Mouse (Mus musculus) limb, embryonic 12.5 days (tissue): ENCODE measurements around the gene Efcab8. TPM values are rescaled to one million over a fixed set of nuclear protein-coding genes. Genes with fewer than 3 reads are reported as not detected.

Experiments used
- ATAC-seq: fragments of 200-750 bp; cut with Nextera tagmentation; 2 replicates; pipeline ENCODE4 v1.8.0; 2017; ENCODE audit warnings: low read depth, moderate TSS enrichment; ENCODE audit not compliant: insufficient number of reproducible peaks, insufficient read depth, low FRiP score, low TSS enrichment
- H3K27ac ChIP-seq: fragments of 300-500 bp; sonication (generic); 2 replicates; pipeline ENCODE4 v1.5.1; 2016; ENCODE audit warnings: mild to moderate bottlenecking, moderate library complexity
- H3K27me3 ChIP-seq: fragments of 300-500 bp; sonication (generic); 2 replicates; pipeline ENCODE4 v1.6.1; 2016; ENCODE audit warnings: mild to moderate bottlenecking, moderate library complexity
- H3K36me3 ChIP-seq: fragments of 300-500 bp; sonication (generic); 2 replicates; pipeline ENCODE4 v1.6.1; 2016; ENCODE audit warnings: mild to moderate bottlenecking, moderate library complexity
- H3K4me1 ChIP-seq: fragments of 300-500 bp; sonication (generic); replicated peaks from 2 replicates; pipeline ENCODE4 v1.6.1; 2016
- H3K4me2 ChIP-seq: fragments of 300-500 bp; sonication (generic); 2 replicates; pipeline ENCODE4 v1.6.1; 2016; ENCODE audit warnings: mild to moderate bottlenecking, moderate library complexity
- H3K4me3 ChIP-seq: fragments of 300-500 bp; sonication (generic); replicated peaks from 2 replicates; pipeline ENCODE4 v1.5.1; 2016; ENCODE audit warnings: mild to moderate bottlenecking
- H3K9ac ChIP-seq: fragments of 300-500 bp; sonication (generic); replicated peaks from 2 replicates; pipeline ENCODE4 v1.6.1; 2016; ENCODE audit warnings: mild to moderate bottlenecking, moderate library complexity
- H3K9me3 ChIP-seq: fragments of 300-500 bp; sonication (generic); 2 replicates; pipeline ENCODE4 v1.6.1; 2016; ENCODE audit warnings: mild to moderate bottlenecking, moderate library complexity
- WGBS: fragments of 180-500 bp; shearing (Covaris S2); methylation state at CpG from one replicate; pipeline ENCODE4 v1.1.7; 2016; 5-methylcytosine and 5-hydroxymethylcytosine counted together
- polyA plus RNA-seq: library from polyadenylated mRNA; unstranded; fragments of >200 nt; fragmentation: Nextera tagmentation; extraction: Ambion mirVana; gene quantifications from 2 replicates; pipeline ENCODE4 v1.2.1, GENCODE M21; 2016

Efcab8 gene
- polyA plus RNA-seq, 1 experiment from 2014 or later: 0.14 TPM

GRCm38 (mm10) chr2:153827171-153827830, 47.6 kb downstream of the Efcab8 start:
- no peak for ATAC-seq
- Histone ChIP-seq H3K36me3 (no peaks in the 10 kb centered on the region), H3K4me3 (no peak overlapping the region), H3K4me2 (no peak overlapping the region), H3K4me1 (no peaks in the 10 kb centered on the region), H3K9ac (no peak overlapping the region), H3K27ac (no peak overlapping the region), H3K9me3 (no peaks in the 10 kb centered on the region), H3K27me3 (peaks cover 6% of the 10 kb centered on the region)
- 82% methylated on average over 8 of the region's 8 CpGs for WGBS

GRCm38 (mm10) chr2:153828704-153829103, 49.0 kb downstream of the Efcab8 start:
- no peak overlapping the region for H3K27ac ChIP-seq
- 84% methylated on average over 7 of the region's 7 CpGs for WGBS

DNA sequence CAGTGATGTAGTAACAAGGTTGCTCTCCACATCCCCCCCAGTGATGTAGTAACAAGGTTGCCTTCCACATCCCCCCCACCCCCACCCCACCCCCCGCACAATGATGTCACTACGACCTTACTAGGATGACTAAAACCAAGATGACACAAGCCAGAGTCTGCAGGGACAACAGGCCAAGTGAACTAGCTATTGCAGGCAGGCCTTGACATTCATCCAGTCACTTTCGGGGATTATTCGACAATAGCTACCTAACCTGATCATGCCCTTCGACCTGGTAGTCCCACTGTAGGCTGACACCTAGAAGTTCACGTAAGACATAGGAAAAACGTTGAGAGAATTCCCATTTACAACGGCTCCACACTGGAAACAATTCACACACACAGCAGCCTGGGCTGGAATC, 53.6 kb downstream of the Efcab8 start:
- 91% methylated on average over 8 of the region's 8 CpGs for WGBS
- Histone ChIP-seq H3K4me2 (no peak overlapping the region), H3K9me3 (no peaks in the 10 kb centered on the region), H3K9ac (no peak overlapping the region), H3K4me3 (no peak overlapping the region), H3K36me3 (no peaks in the 10 kb centered on the region), H3K4me1 (no peaks in the 10 kb centered on the region), H3K27ac (no peak overlapping the region), H3K27me3 (no peaks in the 10 kb centered on the region)
- ATAC-seq: no peak

More at GRCm38 (mm10) chr2:153828704-153829103, 49.0 kb downstream of the Efcab8 start:
- H3K36me3 ChIP-seq: no peaks in the 10 kb centered on the region
- H3K9me3 ChIP-seq: no peaks in the 10 kb centered on the region
- peaks cover 6% of the 10 kb centered on the region for H3K27me3 ChIP-seq
- no peak overlapping the region for H3K4me3 ChIP-seq
- H3K4me1 ChIP-seq: no peaks in the 10 kb centered on the region
- no peak overlapping the region for H3K4me2 ChIP-seq
- H3K9ac ChIP-seq: no peak overlapping the region
- no peak for ATAC-seq

DNA sequence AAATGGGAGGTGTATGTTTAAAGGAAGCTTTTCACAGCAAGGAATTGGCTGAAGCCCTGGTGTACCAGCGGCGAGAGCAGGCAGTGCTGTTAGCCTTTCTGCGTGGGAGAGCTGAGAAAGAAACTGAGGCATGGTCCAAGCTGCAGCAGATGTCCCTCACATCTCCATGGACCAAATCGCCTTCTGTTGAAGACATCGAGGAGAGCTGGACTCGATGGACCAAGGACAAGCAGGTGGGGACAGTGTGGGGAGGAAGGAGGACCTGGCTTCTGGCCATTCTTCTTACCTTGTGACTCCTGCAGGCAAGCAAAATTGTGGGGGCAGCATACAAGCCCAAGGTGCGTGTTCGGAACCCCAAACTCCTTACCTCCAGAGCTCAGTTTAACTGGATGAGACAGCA, 63.1 kb downstream of the Efcab8 start:
- ATAC-seq: no peak
- Histone ChIP-seq H3K4me2 (no peak overlapping the region), H3K36me3 (no peaks in the 10 kb centered on the region), H3K9ac (no peak overlapping the region), H3K9me3 (no peaks in the 10 kb centered on the region), H3K4me1 (no peaks in the 10 kb centered on the region), H3K27ac (no peak overlapping the region), H3K4me3 (no peak overlapping the region), H3K27me3 (no peaks in the 10 kb centered on the region)
- WGBS: 85% methylated on average over 8 of the region's 8 CpGs

- 74% methylated on average over 3 of the region's 3 CpGs for WGBS
- H3K4me1 ChIP-seq: no peaks in the 10 kb centered on the region
- H3K9me3 ChIP-seq: no peaks in the 10 kb centered on the region
- H3K27ac ChIP-seq: no peak overlapping the region
- no peak for ATAC-seq
- no peak overlapping the region for H3K9ac ChIP-seq
- H3K27me3 ChIP-seq: no peaks in the 10 kb centered on the region
- H3K4me3 ChIP-seq: no peak overlapping the region
- no peak overlapping the region for H3K4me2 ChIP-seq
- no peaks in the 10 kb centered on the region for H3K36me3 ChIP-seq
These were observed 68.7 kb downstream of the Efcab8 start for GRCm38 (mm10) chr2:153848389-153848788.

- Histone ChIP-seq H3K27me3 (no peaks in the 10 kb centered on the region), H3K9me3 (no peaks in the 10 kb centered on the region), H3K36me3 (no peaks in the 10 kb centered on the region), H3K4me3 (no peak overlapping the region), H3K4me2 (no peak overlapping the region), H3K27ac (no peak overlapping the region), H3K4me1 (no peaks in the 10 kb centered on the region), H3K9ac (no peak overlapping the region)
- no peak for ATAC-seq
- WGBS: 86% methylated on average over 6 of the region's 6 CpGs
These were observed 70.8 kb downstream of the Efcab8 start for GRCm38 (mm10) chr2:153850351-153851029.

- no peaks in the 10 kb centered on the region for H3K36me3 ChIP-seq
- no peaks in the 10 kb centered on the region for H3K27me3 ChIP-seq
- no peak overlapping the region for H3K4me2 ChIP-seq
- no peaks in the 10 kb centered on the region for H3K4me1 ChIP-seq
- no peak overlapping the region for H3K27ac ChIP-seq
- H3K9me3 ChIP-seq: no peaks in the 10 kb centered on the region
- H3K9ac ChIP-seq: no peak overlapping the region
- WGBS: 50% methylated on average over 4 of the region's 4 CpGs
- ATAC-seq: no peak
- H3K4me3 ChIP-seq: no peak overlapping the region
These were observed 71.3 kb downstream of the Efcab8 start for GRCm38 (mm10) chr2:153851030-153851360.

GRCm38 (mm10) chr2:153853544-153853943, 73.8 kb downstream of the Efcab8 start:
- Histone ChIP-seq H3K36me3 (no peaks in the 10 kb centered on the region), H3K4me3 (no peak overlapping the region), H3K4me2 (no peak overlapping the region), H3K27ac (no peak overlapping the region), H3K4me1 (no peaks in the 10 kb centered on the region), H3K9me3 (no peaks in the 10 kb centered on the region), H3K27me3 (peaks cover 3% of the 10 kb centered on the region; the same call in 1 of the 2 replicates), H3K9ac (no peak overlapping the region)
- WGBS: 24% methylated on average over 5 of the region's 5 CpGs
- no peak for ATAC-seq

- Histone ChIP-seq H3K4me3 (no peak overlapping the region), H3K9me3 (no peaks in the 10 kb centered on the region), H3K27ac (no peak overlapping the region), H3K36me3 (no peaks in the 10 kb centered on the region), H3K9ac (no peak overlapping the region), H3K4me2 (no peak overlapping the region), H3K4me1 (no peaks in the 10 kb centered on the region), H3K27me3 (peaks cover 3% of the 10 kb centered on the region; the same call in 1 of the 2 replicates)
- no peak for ATAC-seq
- 74% methylated on average over 2 of the region's 2 CpGs for WGBS
These were observed 79.8 kb downstream of the Efcab8 start for GRCm38 (mm10) chr2:153859581-153859980.

DNA sequence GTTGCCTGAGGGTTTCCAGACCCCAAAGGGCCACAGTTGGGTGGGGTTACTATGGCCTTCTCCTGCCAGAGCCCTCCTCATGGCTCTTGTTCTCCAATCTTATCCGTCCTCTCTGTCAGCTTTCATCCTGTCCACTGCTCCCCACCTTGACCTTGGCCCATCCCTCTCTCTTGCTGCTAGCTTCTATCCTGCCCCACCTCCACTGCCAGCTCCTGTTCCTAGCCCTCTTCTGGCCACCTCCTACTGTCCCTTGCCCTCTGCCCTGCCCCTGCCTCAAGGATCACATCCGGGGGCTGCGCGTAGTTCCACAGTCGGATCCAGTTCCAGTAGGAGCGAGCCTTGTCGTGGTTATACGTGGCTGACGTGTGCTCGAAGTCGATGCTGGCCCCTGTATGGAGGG, 80.6 kb downstream of the Efcab8 start:
- Histone ChIP-seq H3K36me3 (no peaks in the 10 kb centered on the region), H3K27ac (no peak overlapping the region), H3K9ac (no peak overlapping the region), H3K4me2 (no peak overlapping the region), H3K4me3 (no peak overlapping the region), H3K27me3 (peaks cover 3% of the 10 kb centered on the region; the same call in 1 of the 2 replicates), H3K4me1 (no peaks in the 10 kb centered on the region), H3K9me3 (no peaks in the 10 kb centered on the region)
- 93% methylated on average over 11 of the region's 11 CpGs for WGBS
- ATAC-seq: no peak

DNA sequence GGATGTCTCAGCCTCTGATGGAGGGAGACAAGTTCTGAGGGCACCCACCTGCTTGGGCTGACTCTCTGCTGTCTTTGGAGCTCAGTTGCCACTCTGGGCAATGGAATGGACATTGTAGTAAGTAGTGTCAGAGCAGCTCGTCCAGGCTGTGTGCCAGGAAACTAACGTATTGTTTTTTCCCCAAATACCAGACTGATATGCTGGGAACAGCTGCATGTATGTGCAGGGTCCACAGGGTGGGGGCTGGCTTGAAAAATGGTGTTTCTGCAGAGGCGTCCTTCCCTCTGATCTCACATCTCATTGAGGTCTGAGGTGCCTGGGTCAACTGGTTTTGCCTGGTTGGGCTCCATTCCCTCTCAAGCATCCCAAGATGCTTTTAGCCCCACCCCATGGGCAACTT, 81.0 kb downstream of the Efcab8 start:
- Histone ChIP-seq H3K36me3 (no peaks in the 10 kb centered on the region), H3K4me1 (no peaks in the 10 kb centered on the region), H3K4me3 (no peak overlapping the region), H3K27ac (no peak overlapping the region), H3K27me3 (peaks cover 3% of the 10 kb centered on the region; the same call in 1 of the 2 replicates), H3K9ac (no peak overlapping the region), H3K4me2 (no peak overlapping the region), H3K9me3 (no peaks in the 10 kb centered on the region)
- WGBS: 72% methylated on average over 3 of the region's 3 CpGs
- ATAC-seq: no peak; the same call in 1 of the 2 replicates

DNA sequence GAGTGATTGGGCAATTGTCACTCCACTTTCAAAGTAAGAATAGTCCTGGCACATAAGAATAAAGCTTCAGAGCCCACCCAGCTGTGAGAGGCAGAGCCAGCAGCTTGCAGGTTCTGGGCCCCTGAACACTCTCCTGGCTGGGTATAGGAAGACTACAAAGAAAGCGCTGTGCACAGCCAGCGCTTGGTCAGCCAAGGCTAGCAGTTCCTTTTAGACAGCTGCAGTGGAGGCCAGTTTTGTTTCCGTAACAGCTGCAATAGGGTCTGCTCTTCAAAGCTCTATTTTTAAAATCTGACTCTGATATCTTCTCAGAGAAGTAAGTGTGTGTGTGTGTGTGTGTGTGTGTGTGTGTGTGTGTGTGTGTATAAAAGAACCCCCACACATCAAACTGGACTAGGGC, 82.2 kb downstream of the Efcab8 start:
- Histone ChIP-seq H3K27ac (no peak overlapping the region), H3K4me3 (no peak overlapping the region), H3K36me3 (no peaks in the 10 kb centered on the region), H3K4me2 (no peak overlapping the region), H3K27me3 (peaks cover 3% of the 10 kb centered on the region; the same call in 1 of the 2 replicates), H3K9me3 (no peaks in the 10 kb centered on the region), H3K9ac (no peak overlapping the region), H3K4me1 (no peaks in the 10 kb centered on the region)
- whole genome bisulfite sequencing: 86% methylated on average over 3 of the region's 3 CpGs
- ATAC-seq: no peak
